9 mouse cellular contexts compared by ENCODE assay signal in the genomic region with DNA sequence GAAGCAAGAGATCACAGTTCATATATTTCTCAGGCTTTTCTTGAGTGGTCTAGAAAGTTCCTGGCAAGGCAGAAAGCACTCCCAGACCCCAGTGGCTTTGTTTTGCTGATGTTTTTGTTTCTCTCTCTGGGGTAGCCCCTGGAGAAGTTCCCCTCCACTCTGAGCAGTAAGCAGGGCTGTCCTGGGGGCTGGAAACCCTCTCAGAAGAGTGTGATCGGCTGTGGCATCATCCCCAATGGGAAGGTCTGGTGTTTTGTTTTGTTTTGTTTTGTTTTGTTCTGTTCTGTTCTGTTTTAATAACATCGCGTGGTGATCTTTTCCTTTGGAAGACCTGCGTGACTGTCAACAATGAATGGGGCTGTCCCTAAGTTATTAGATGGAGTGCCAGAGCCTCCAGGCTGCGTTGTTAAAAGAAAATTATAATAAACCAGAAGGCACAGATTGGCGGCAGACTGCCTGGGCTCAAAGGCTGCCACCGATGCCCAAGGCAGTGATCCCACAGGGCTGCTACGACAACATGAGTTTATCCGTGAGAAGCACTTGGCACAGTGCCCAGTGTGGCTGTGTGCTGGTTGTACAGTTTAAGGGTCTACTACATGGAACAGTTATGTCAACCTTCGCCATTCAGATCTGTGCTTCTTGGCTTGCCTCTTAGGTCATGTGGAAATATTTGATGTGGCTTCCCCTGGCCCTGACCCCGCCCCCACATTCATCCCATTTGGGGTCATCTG. TPM values are rescaled to one million over a fixed set of nuclear protein-coding genes. Genes with fewer than 3 reads are reported as not detected.
A peak's percentile ranks its signal among the peaks of the same experiment; 100 is the strongest.
DNase-seq lines count a peak whose midpoint lies in the region; ATAC-seq and TF ChIP-seq lines count a peak whose summit lies in the region.
"Had no signal": no experiment of that assay in that cellular context is flagged by ENCODE, and none has a peak within 500 bp of the region (broad histone marks: within the 10 kb centered on the region; RNA-seq: fewer than 3 reads in every experiment).

No protein-coding gene starts in this region.

- 0 out of 2 replicates have a peak, but pooled peaks cover under 1% of the 10 kb centered on the region for H3K27me3 ChIP-seq in kidney, embryonic 15.5 days
- no peaks in the 10 kb centered on the region for H3K27me3 ChIP-seq in embryonic facial prominence, embryonic 15.5 days

- no peak for ATAC-seq in kidney, embryonic 15.5 days (replicated peaks; ENCODE audit: low FRiP score)
- ATAC-seq in embryonic facial prominence, embryonic 15.5 days (ENCODE audit: insufficient number of reproducible peaks, low FRiP score, low TSS enrichment, low read depth) = peak; percentile 55; the same call in 1 of the 2 replicates
- ATAC-seq in frontal cortex, adult (ENCODE audit: low TSS enrichment) = no peak

- no peaks in the 10 kb centered on the region for H3K36me3 ChIP-seq in kidney, embryonic 15.5 days
- H3K36me3 ChIP-seq in embryonic facial prominence, embryonic 15.5 days = no peaks in the 10 kb centered on the region

- no peak overlapping the region for H3K27ac ChIP-seq in kidney, embryonic 15.5 days
- no peak overlapping the region for H3K27ac ChIP-seq in embryonic facial prominence, embryonic 15.5 days (replicated peaks)
- no peak overlapping the region for H3K27ac ChIP-seq in gastrocnemius, adult 2 months
- H3K27ac ChIP-seq: heart, adult 2 months had no signal

- no peak overlapping the region for H3K4me2 ChIP-seq in kidney, embryonic 15.5 days
- no peak overlapping the region for H3K4me2 ChIP-seq in embryonic facial prominence, embryonic 15.5 days (replicated peaks)

- peaks cover 29% of the 10 kb centered on the region for H3K4me1 ChIP-seq in kidney, embryonic 15.5 days
- peaks cover 21% of the 10 kb centered on the region for H3K4me1 ChIP-seq in embryonic facial prominence, embryonic 15.5 days

- intact Hi-C loops in gastrocnemius, adult 2 months (cut with DNase I) = no loop called here

- DNase-seq in kidney, adult 18-20 months = peak; percentile 36
- DNase-seq in MN1 (ENCODE audit: low spot score) = peak; percentile 63
- DNase-seq in kidney, adult 9 months = peak; percentile 35
- DNase-seq in retina, embryonic 14.5 days (ENCODE audit: low spot score) = peak; percentile 52
- DNase-seq in gastrocnemius, adult 2 months = no peak

- H3K9me3 ChIP-seq in kidney, embryonic 15.5 days (replicated peaks) = no peaks in the 10 kb centered on the region
- H3K9me3 ChIP-seq in embryonic facial prominence, embryonic 15.5 days (replicated peaks) = no peaks in the 10 kb centered on the region

- TF ChIP-seq CTCF in gastrocnemius, adult 2 months (IDR thresholded peaks at IDR 0.05) = no peak

- WGBS in kidney, embryonic 15.5 days = 55% methylated on average over 11 of the region's 11 CpGs
- WGBS in embryonic facial prominence, embryonic 15.5 days = 23% methylated on average over 11 of the region's 11 CpGs

- H3K9ac ChIP-seq in kidney, embryonic 15.5 days = no peak overlapping the region
- H3K9ac ChIP-seq in embryonic facial prominence, embryonic 15.5 days = no peak overlapping the region

- H3K4me3 ChIP-seq in kidney, embryonic 15.5 days (replicated peaks) = no peak overlapping the region
- no peak overlapping the region for H3K4me3 ChIP-seq in embryonic facial prominence, embryonic 15.5 days (replicated peaks)
- H3K4me3 ChIP-seq in gastrocnemius, adult 2 months = no peak overlapping the region
- H3K4me3 ChIP-seq: heart, adult 2 months had no signal

RNA-seq across cellular contexts. Expression of a gene that starts 56.5 kb away (rescaled TPM):
- polyA plus RNA-seq in kidney, embryonic 15.5 days (2015; fragmentation: Nextera tagmentation; extraction: Ambion mirVana) = 0.16 TPM in 1 of 2 replicates, not detected in the other
- 2.6 and 8.3 TPM in 2 replicates for polyA plus RNA-seq in embryonic facial prominence, embryonic 15.5 days (2015; fragmentation: Nextera tagmentation; extraction: Ambion mirVana)
- not detected for total RNA-seq in gastrocnemius, adult 2 months (2021)
- total RNA-seq: heart, adult 2 months had no signal
